Mouse (Mus musculus) small intestine, adult 2 months (tissue): ENCODE measurements around the gene Rbbp9. TPM values are rescaled to one million over a fixed set of nuclear protein-coding genes. Genes with fewer than 3 reads are reported as not detected.

Experiments
- H3K27ac ChIP-seq: fragments of 200-500 bp; 2 replicates; pipeline ENCODE4 v1.5.1; 2012; ENCODE audit warnings: low read depth, low read length, control low read depth, inconsistent platforms; ENCODE audit not compliant: insufficient read depth
- H3K27me3 ChIP-seq: fragments of 200-500 bp; 2 replicates; pipeline ENCODE4 v1.6.1; 2012; ENCODE audit warnings: mild to moderate bottlenecking, moderate library complexity, low read length, inconsistent platforms; ENCODE audit not compliant: control insufficient read depth, insufficient read depth
- H3K36me3 ChIP-seq: fragments of 200-500 bp; 2 replicates; pipeline ENCODE4 v1.6.1; 2012; ENCODE audit warnings: mild to moderate bottlenecking, low read length, control low read depth, inconsistent platforms; ENCODE audit not compliant: control insufficient read depth, insufficient read depth
- H3K4me1 ChIP-seq: fragments of 200-500 bp; 2 replicates; pipeline ENCODE4 v1.6.1; 2012; ENCODE audit warnings: low read length, inconsistent platforms, mixed read lengths; ENCODE audit not compliant: control insufficient read depth, insufficient read depth, insufficient read length
- H3K4me3 ChIP-seq: fragments of 200-500 bp; 2 replicates; pipeline ENCODE4 v1.5.1; 2012; ENCODE audit warnings: low read depth, mild to moderate bottlenecking, control low read depth, inconsistent platforms, low read length, moderate library complexity
- CTCF ChIP-seq: fragments of 200-500 bp; IDR thresholded peaks from 2 replicates; pipeline ENCODE4 v1.5.1; 2012; ENCODE audit warnings: low read depth, mild to moderate bottlenecking, control low read depth, inconsistent platforms, low read length, moderate library complexity, mixed read lengths; ENCODE audit not compliant: insufficient replicate concordance, insufficient read length; ENCODE audit errors: extremely low read depth
- POLR2A ChIP-seq: fragments of 200-500 bp; IDR thresholded peaks from 2 replicates; pipeline ENCODE4 v1.6.1; 2012; ENCODE audit warnings: low read depth, mild to moderate bottlenecking, control low read depth, inconsistent platforms, low read length, moderate library complexity
- WGBS: fragments of 180-500 bp; shearing (Covaris S2); methylation state at CpG from one replicate; pipeline ENCODE4 v1.1.7; 2018; 5-methylcytosine and 5-hydroxymethylcytosine counted together
- polyA plus RNA-seq: library from polyadenylated mRNA; depleted of rRNA; stranded (reverse); fragments of >200 nt; gene quantifications from 2 replicates; pipeline ENCODE4 v1.2.3, GENCODE M21; 2012

Gene Rbbp9
- polyA plus RNA-seq, 1 experiment: 4.7 TPM

- Histone ChIP-seq H3K4me3 (peak within 1 kb of the TSS; percentile 89), H3K27me3 (no peaks in the 10 kb centered on the region), H3K27ac (peak within 1 kb of the TSS; percentile 79), H3K36me3 (peaks cover 9% of the 10 kb centered on the region), H3K4me1 (peaks cover 3% of the 10 kb centered on the region; the same call in 1 of the 2 replicates)
- under 1% methylated on average over 44 of the region's 44 CpGs for WGBS
- TF ChIP-seq CTCF: no peak
- peak; percentile 77 for TF ChIP-seq POLR2A
Measured at GRCm38 (mm10) chr2:144555820-144556552, 5.3 kb upstream of the Rbbp9 start, which contains the start of gene Sec23b. Gene Sec23b (plus strand): TSS chr2:144556229.

- peak overlapping the region; percentile 89 for H3K4me3 ChIP-seq
- H3K36me3 ChIP-seq: peaks cover 9% of the 10 kb centered on the region
- H3K27me3 ChIP-seq: no peaks in the 10 kb centered on the region
- H3K4me1 ChIP-seq: peaks cover 3% of the 10 kb centered on the region; the same call in 1 of the 2 replicates
- H3K27ac ChIP-seq: peak overlapping the region; percentile 79
- WGBS: 1% methylated on average over 14 of the region's 14 CpGs
- TF ChIP-seq CTCF: no peak
- TF ChIP-seq POLR2A: no peak
Measured at GRCm38 (mm10) chr2:144555286-144555819, 4.7 kb upstream of the Rbbp9 start.

- Histone ChIP-seq H3K4me1 (peaks cover 3% of the 10 kb centered on the region; the same call in 1 of the 2 replicates), H3K27me3 (no peaks in the 10 kb centered on the region), H3K27ac (no peak overlapping the region), H3K4me3 (no peak overlapping the region), H3K36me3 (no peaks in the 10 kb centered on the region)
- TF ChIP-seq POLR2A (no peak), CTCF (no peak)
- WGBS: 92% methylated on average over 3 of the region's 3 CpGs
Measured at GRCm38 (mm10) chr2:144553905-144554304, 3.2 kb upstream of the Rbbp9 start.

- H3K27me3 ChIP-seq: no peaks in the 10 kb centered on the region
- peaks cover 7% of the 10 kb centered on the region for H3K36me3 ChIP-seq
- H3K4me3 ChIP-seq: no peak overlapping the region
- H3K27ac ChIP-seq: no peak overlapping the region
- 33% methylated on average over 4 of the region's 4 CpGs for WGBS
- H3K4me1 ChIP-seq: peaks cover 5% of the 10 kb centered on the region; the same call in 1 of the 2 replicates
- TF ChIP-seq CTCF (no peak), POLR2A (no peak)
Measured at GRCm38 (mm10) chr2:144547559-144547958, 3.1 kb downstream of the Rbbp9 start.

GRCm38 (mm10) chr2:144545481-144545880, 5.2 kb downstream of the Rbbp9 start:
- Histone ChIP-seq H3K4me3 (no peak overlapping the region), H3K4me1 (peaks cover 5% of the 10 kb centered on the region; the same call in 1 of the 2 replicates), H3K36me3 (peaks cover 11% of the 10 kb centered on the region), H3K27ac (no peak overlapping the region), H3K27me3 (no peaks in the 10 kb centered on the region)
- 22% methylated on average over 1 of the region's 1 CpGs for WGBS
- no peak for TF ChIP-seq POLR2A
- no peak for TF ChIP-seq CTCF

GRCm38 (mm10) chr2:144545061-144545460, 5.6 kb downstream of the Rbbp9 start:
- peaks cover 12% of the 10 kb centered on the region for H3K36me3 ChIP-seq
- H3K4me1 ChIP-seq: peaks cover 5% of the 10 kb centered on the region; the same call in 1 of the 2 replicates
- H3K27me3 ChIP-seq: no peaks in the 10 kb centered on the region
- H3K4me3 ChIP-seq: no peak overlapping the region
- TF ChIP-seq POLR2A: no peak
- no peak for TF ChIP-seq CTCF
- 38% methylated on average over 2 of the region's 2 CpGs for WGBS
- H3K27ac ChIP-seq: no peak overlapping the region

- 39% methylated on average over 6 of the region's 6 CpGs for WGBS
- no peaks in the 10 kb centered on the region for H3K27me3 ChIP-seq
- TF ChIP-seq POLR2A (no peak), CTCF (no peak)
- H3K27ac ChIP-seq: no peak overlapping the region
- H3K4me3 ChIP-seq: no peak overlapping the region
- peaks cover 14% of the 10 kb centered on the region for H3K36me3 ChIP-seq
- H3K4me1 ChIP-seq: peaks cover 5% of the 10 kb centered on the region; the same call in 1 of the 2 replicates
Measured at GRCm38 (mm10) chr2:144544630-144545029, 6.0 kb downstream of the Rbbp9 start.
